Mouse (Mus musculus) activated CD4-positive, CD25-positive, alpha-beta regulatory T cell, adult 4 months (primary cell): ENCODE data around the gene Fam92b. TPM values are rescaled to one million over a fixed set of nuclear protein-coding genes. Genes with fewer than 3 reads are reported as not detected.

ENCODE experiments used
- ATAC-seq: one replicate; pipeline ENCODE4 v1.8.0; 2017
- polyA plus RNA-seq, 2 experiments: library from polyadenylated mRNA; unstranded; fragments of 100-300 nt; shearing (Covaris generic); gene quantifications; one replicate each; pipeline ENCODE4 v1.2.1; 2017

The Fam92b gene
- polyA plus RNA-seq, 2 experiments from 2014 or later = not detected

DNA sequence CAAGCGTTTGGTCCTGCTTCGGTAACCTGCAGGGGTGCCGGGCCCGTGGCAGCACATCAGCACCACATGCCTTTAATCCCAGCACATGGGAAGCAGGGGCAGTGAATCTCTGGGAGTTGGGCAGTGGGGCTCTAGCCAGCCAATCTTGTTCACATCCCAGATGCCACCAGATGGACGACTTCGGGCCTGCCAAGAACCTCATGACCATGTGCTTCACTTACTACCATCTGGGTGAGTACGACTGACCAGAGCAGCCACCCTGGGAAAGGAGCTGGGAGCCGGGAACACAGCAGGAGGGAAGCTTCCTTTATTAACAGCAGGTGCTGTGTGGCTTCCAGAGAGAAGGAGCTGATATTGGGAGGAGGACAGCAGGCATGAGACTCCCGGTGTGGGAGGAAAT lies 26.1 kb downstream of the Fam92b start:
- ATAC-seq = no peak

DNA sequence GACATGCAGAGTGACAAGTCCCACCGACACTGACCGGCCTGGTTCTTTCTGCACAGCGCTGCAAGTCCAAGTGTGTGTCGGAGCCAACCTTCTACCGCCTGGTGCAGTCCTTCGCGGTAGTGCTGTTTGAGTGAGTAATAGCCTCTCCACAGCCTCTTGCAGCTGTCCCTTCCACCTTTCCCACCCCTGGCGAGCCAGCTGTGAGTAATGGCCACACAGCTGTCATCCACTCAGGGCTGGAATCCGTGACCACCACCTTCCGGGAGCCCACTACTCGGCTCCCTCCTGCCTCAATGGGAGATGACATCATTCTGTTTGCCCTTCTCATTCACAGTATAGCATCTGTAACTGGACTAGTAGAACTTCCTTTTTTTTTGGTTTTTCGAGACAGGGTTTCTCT lies 27.2 kb downstream of the Fam92b start:
- no peak for ATAC-seq

DNA sequence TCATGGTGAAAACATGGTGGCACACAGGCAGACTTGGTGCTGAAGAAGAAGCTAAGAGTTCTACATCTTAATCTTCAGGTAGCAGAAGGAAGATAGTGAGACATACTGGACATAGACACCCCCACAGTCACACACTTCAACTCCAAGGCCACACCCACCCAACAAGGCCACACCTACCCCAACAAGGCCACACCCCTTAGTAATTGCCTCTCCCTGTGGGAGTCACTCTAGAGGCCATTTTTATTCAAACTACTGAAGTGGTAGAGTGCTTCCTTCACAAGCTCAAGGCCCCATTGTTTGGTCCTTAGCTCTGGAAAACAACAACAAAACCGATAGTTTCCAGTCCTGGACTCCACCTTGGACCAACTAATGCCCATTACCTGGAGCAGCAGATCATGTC lies 31.2 kb downstream of the Fam92b start:
- ATAC-seq = no peak

DNA sequence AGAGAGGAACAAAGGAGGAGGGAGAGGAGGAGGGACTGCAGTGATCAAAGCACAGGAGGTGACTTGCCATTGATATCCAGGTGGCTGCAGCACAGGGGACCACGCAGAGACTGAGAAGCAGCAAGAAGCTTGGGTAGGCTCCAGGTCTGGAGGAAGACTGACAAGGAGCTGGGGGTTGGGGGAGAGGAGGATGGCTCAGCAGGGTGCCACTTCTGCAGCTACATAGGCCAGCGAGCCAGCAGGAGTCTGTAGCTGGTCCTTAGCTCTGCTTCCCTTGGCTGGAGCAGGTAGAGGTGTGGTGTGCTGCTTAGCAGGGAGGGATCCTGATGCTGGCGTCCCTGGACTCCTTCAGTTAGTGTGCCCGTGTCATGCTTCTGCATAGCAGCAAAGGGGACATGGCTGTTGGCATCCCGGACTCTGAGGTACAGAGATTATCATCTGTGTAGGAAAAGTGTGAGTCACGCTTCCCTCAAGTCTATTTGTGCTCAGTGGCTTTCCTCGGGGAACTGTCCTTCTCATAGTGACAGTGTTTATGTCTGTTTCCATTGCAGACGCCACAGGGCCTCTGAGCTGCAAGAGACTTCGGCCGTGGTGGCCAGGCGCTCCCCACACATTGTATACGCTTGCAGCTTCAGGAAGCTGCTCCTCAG lies 32.5 kb downstream of the Fam92b start:
- no peak for ATAC-seq

DNA sequence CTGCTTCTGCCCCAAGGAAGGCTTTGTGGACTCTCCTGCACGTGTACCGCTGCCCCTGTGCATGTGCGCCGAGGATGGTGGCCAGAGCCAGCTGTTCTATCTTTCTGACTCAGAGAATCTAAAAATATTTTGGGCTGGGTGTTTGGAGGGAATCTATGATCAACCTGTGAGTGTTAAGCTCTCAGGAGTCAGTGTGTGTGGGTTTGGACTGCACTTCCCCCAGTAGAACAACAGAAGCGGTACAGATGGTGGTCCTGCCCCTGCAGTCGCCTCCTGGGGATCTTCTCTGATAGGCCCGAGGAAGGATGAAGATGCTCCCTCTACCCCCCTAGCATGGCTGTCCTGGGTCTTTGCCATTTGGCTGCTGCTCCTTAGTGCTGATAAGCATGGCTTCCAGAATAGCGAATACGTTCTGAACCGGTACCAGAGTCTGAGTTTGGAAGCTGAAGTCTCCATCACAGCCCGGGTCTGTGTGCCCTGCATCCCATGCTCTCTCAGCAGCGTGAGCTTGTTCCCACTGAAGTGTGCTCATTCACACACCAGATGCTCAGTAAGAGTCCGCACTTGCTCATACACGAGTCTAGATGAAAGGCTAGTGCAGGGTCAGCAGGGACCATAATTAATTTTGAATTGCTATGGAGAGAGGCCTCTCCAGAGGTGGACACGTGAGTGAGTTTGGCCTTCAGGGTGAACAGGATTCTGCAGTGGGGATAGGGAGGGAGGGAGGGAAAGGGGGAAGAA lies 33.2 kb downstream of the Fam92b start:
- no peak for ATAC-seq

DNA sequence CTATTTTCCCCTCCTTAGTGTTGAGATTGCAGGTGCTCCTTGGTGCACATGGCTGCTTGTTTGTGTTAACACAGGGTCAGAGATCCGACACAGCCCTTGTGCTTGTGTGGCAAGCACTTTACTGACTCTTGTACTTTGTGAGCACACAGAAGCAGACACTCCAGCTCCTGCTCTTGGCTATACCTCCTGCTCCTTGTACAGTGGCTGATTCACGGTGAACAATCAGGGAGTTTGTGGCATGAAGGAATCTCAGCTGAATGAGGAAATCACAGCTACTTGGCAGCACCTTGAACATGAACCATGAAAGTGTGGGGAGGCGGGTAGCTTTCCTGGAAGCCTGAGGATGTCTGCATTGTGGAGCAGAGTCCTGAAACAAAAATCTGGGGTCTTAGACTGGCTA lies 36.5 kb downstream of the Fam92b start:
- no peak for ATAC-seq

DNA sequence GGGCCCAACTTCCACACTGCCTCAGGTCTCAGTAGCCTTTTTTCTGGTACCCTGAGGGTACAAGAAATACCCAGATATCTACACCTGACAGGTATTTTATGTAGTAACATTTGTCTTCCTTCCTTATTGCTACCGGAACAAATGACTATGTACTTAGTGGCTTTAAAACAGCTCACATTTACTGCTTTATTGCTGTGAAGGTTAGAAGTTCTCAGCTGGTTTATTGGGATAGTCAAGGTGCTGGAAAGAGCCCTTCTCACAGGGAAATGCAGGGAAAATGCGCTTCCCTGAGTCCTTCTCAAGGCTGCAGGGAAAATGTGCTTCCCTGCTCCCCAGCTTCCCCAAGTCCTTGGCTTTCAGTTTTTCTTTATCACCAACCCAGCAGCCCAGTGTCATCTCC lies 38.3 kb downstream of the Fam92b start:
- no peak for ATAC-seq

DNA sequence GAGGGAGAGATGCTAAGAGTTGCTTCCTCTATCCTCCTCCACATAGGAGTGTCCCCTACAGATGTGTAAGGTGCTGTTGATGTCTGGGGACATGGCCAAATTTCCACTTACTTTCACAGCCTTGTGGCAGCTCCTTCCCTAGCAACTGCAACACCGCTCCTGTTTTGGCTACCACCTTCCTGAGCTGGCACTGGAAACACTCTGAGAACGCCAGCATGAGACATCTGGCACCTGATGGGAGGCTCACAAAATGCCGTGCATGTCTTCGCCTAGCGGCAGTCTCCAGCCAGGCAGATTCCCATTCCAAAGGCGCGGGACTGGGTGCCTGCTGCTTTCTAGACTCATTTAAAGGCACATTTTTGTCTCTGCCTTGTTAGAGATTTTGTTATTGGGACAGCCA lies 40.6 kb downstream of the Fam92b start:
- no peak for ATAC-seq

DNA sequence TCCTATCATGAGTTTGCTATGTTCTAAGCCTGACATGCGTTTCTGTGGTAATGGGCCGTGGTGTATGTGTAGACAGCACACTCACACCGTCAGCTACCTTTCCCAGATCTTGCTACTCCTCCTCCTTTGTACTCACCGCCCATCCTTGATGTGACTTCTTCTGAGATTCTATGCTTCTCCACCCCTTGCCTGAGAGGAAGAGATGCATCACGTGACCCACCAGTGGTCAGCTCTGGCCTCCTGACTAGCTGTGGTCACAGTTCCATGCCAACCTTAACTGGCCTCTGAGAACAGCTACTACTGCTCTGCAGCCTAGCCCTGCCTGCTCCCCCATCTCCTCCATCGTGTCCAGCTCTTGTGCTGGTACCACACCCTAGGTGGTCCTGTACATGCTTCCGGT lies 41.6 kb downstream of the Fam92b start:
- no peak for ATAC-seq

DNA sequence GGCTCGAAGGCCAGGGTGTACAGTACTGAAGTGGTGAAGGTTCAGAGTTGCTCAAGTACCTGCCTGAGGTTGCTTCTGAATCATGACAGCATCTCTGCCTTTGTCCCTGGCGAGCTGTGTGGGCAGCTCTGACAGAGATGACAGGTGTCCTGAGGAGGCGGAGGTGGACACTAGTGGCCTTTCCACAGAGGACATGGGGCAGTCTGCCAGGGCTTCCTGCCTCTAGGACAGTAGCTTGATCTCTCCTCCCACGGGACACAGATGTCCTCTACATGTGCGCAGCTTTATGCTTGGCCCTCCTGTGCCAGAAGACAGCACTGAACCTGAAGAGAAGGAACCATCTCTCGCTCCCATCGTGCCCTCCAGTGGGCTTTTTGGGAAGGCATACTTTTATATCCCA lies 44.1 kb downstream of the Fam92b start:
- no peak for ATAC-seq

DNA sequence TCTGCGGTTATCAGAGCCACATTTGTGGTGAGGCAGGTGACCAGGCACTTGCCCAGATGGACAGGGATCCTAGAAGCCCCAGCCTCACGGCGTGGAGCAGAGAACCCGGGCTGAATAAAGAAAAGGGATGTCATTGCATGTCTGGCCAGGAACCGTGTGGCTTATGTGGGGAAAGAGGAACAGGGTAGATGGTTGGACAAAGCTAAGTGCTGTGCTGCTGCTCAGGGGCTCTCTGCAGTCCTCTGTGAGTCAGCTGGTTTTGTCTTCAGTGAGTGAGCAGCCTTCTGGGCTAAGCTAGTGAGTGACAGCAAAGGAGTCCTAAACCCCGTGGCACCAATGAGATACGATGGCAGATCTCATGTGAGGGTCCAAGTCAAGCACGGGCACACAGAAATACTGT lies 46.1 kb downstream of the Fam92b start:
- no peak for ATAC-seq

DNA sequence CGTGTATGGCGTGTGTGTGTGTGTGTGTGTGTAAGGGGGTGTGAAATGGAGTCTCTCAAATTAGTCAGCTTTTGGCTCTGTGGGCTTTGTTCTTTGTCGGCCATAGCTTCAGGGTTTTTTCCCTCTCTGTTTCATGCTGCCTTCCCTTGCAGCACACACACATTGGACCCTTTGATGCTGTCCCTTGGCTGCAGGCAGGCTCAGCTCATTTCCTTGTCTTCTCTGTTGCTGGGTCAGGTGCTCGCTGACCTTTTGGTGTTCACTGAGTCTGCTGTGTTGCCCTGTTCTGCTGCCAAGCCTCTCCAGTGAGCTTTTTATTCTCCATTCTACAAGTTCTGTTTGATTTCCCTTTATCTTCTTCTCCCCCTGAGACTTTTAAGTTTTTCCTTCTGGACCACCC lies 47.7 kb downstream of the Fam92b start:
- ATAC-seq = no peak

DNA sequence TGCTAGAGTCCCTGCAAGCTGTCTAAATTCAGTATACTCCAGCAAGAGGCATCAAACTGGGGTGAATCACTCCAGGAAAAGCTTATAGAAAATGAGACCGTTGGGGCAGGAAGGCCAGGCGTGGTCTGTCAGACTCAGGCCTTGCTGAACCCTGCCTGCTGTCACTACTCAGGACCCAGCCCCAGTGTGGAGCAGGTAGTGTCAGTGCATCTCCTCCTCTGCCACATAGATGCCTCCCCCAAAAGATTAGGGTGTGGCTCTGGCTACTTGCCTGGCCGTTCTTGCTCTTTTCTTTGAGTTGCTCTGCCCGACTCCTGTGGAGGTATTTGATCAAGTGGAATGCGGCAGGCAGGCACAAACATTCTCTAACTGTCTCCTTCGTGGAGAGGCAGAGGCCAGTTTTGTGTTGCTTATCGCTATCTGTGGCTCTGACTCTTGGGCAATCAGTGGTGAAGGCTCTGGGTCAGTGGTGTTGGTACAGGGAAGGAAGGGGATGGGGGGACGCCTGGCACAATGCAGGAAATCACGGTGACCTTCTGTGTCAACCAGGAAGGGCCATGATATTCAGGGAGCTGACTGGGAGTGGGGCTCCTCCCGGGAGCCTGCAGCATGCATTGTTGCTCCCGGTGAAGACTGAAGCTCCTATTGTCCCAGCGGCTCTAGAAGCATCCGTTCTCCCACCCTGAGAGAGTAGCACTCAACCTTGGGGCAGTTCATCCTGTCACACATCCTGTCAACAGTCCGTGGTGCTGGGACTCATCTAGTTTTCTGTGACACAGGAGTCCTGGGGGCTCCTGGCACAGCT lies 50.7 kb downstream of the Fam92b start:
- no peak for ATAC-seq

DNA sequence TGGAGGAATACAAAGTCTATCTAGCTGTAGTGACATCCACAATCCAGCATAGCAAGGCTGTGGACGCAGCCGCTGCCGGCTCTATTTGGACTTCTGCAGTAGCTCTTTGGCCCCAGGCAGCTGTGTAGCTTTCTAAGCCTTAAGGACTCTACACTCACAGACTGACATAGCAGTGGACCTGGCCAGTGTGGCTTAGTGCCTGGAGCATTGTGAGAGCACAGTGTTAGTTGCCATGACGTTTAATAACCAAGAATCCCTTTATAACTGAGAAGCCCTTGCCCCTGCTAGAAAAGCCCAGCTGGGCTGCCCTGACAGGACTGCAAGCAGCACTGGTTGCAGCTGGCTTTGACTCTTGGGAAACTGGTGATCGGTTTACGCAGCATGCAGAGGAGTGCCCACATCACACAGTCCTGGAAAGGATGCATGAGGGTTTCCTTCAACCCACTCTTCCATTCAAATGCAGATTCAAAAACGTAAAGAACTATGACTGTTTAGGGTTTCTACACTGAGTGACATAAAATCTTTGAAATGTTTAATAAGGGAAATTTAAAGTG lies 52.4 kb downstream of the Fam92b start:
- ATAC-seq = no peak

DNA sequence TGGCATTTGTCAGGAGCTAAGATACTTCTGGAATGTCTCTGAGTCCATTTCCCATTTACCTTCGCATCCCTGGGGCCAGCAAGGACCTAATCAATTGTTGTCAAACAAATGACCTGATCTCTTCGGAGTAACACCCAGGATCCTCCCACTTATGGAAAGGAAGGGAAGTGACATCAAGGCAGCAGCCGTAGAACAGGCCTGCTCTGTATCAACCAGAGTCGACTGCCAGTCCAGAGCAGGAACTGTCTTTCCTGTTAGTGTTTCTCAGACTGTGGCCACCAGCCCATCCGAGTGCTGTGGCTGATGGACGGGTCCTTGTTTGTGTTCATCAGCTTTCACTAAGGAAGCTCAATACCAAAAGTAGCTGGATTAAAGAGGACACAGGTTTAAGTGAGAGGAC lies 53.0 kb downstream of the Fam92b start:
- no peak for ATAC-seq

DNA sequence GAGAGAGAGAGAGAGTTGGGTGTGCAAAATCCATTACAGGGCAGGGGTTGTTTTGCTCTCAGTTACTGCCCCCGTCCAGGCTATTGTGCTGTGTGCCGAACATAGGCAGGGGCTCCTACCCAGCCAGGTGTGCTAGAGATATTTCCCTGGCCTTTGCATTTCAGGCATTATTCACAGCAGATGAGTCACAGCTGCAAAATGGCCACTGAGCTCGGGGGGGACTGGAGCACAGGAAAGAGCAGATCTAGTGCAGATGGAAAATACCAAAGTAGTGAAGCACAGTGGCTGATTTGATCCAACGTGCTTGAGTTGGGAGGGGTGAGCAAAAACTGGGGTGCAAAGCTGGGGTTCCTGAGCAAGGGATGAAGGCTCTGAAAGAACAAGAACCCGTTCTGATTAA lies 56.3 kb downstream of the Fam92b start:
- no peak for ATAC-seq

DNA sequence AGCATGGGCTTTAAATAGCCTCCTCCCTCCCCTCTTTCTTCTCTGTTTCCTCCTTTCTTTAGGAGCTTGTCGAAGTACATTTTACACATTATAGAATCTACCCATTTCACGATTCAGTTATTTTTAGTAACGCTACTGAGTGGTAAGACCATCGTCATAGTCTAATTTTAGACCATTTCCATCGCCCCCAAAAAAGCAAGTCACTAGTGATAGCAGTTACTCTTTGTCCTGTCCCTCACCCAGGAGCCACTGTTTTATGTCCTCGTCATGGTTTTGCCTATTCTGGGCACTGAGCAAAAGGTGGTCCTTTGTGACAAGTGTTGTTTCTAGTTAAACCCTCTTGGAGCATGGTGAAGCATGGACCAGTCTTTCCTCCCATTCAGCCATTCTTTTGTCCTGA lies 57.3 kb downstream of the Fam92b start:
- ATAC-seq = no peak

DNA sequence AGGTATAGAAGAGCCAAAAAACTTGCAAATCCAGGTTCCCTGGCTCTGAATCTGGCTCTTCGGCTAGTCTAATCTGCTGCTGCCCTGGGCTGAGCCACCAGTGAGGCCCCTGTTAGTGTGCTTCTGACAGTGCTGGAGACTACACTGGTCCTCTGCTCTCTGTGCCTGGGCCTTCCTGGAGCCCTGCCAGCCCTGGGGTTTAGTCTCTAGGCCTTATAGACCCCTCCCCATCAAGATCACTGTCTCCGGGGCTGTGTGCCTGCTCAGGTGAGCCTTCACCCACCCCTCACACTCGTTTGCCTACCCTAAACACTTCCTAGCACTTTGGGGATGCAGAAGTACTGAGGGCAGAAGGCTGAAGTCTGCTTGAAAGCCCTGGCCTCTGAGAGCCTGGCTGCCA lies 57.8 kb downstream of the Fam92b start:
- ATAC-seq = no peak

DNA sequence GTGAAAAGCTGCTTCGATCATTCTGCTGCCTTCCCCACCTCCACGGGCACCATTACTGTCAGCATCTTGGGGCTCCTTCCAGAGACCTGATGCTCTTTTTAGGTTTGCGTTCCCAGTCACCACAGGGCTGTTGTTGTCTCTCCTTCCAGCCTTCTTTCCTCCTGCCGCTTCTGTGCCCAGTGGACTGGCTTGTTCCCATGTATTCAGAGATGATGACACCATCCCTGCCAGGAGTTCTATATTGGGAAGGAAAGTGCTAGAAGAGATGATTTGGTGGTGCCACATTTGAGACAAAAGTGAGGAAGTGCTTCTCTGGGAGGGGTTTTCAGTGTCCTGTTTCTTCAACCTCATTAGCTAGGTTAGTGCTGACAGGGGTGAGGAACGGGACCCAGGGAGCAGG lies 58.4 kb downstream of the Fam92b start:
- ATAC-seq = no peak

DNA sequence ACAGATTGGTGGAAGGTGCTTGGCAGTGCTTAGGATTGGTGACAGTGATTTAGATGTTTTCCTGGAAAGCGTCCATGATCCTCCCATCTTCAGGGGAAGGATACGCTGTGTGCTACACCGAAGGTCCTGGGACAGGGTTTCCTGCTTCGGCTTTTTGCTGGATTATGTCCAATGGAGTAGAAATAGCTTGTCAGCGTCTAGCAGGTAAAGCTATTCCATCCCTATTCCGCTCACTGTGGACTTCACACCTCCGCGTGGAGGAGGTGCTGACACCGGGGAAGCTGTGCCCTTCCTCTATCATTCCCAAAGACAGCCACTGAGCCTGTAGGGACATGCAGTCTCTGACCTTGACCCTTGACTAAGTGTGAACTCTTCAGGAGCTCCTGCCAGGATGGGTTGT lies 59.1 kb downstream of the Fam92b start:
- no peak for ATAC-seq

DNA sequence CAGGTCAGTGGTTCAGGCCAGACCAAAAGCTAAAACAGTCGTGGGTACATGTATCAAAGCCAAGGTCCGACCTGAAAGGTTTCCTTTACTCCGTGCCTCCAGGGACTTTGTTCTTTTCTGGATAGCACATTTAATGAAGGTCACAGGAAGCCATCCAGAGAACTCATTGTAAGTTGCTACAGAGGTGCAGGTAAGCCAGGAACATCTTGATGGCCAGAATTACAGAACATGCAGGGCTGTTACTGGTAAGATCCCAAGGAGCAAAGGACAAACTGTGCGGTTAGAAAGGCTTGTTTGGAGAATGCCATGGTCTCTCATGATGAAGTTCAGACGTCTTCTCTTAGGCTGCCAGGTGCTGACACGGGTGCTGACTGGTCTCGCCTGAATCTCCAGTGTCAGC lies 60.7 kb downstream of the Fam92b start:
- ATAC-seq = no peak
